Mouse (Mus musculus) left cerebral cortex, postnatal 10 days (tissue): ENCODE data around the gene Cntnap4. TPM values are rescaled to one million over a fixed set of nuclear protein-coding genes. Genes with fewer than 3 reads are reported as not detected.
"Not testable (repeated sequence)": the region's sequence is repeated elsewhere in the genome, so short reads cannot be mapped to it uniquely, and the experiment has no call there.

ENCODE experiments used
- DNase-seq, 2 experiments: peaks; one replicate each; pipeline ENCODE4 v3.0.0; 2021 to 2022; ENCODE audit warnings: low spot score in 2 of 2, mixed read lengths in 1 of 2; ENCODE audit errors: extremely low spot score in 1 of 2
- intact Hi-C: fragments of 180-260 bp; cut with DNase I; formaldehyde crosslinking; loops from one replicate; pipeline ENCODE4 v1.15.1; 2025
- total RNA-seq, 2 experiments: library from RNA; stranded (reverse); gene quantifications; 2 replicates each; pipeline ENCODE4 v1.2.3; 2021

The Cntnap4 gene
- total RNA-seq, 2 experiments from 2014 or later = 26.7 to 27.6 TPM

GRCm38 (mm10) chr8:112698141-112698540, 128.3 kb downstream of the Cntnap4 start:
- DNase-seq = no peak
- intact Hi-C loops = no loop called here

- intact Hi-C loops = no loop called here
- peak in 1 of 2 experiments; percentile 9 for DNase-seq
These were observed 147.1 kb downstream of the Cntnap4 start for GRCm38 (mm10) chr8:112716982-112717381.

GRCm38 (mm10) chr8:112724918-112725317, 155.1 kb downstream of the Cntnap4 start:
- DNase-seq = no peak
- intact Hi-C loops = no loop called here

- DNase-seq = no peak
- intact Hi-C loops = no loop called here
These were observed 161.0 kb downstream of the Cntnap4 start for GRCm38 (mm10) chr8:112730583-112731432.

- intact Hi-C loops = no loop called here
- peak in 1 of 2 experiments; percentile 42 for DNase-seq
These were observed 165.7 kb downstream of the Cntnap4 start for GRCm38 (mm10) chr8:112735575-112735974.

GRCm38 (mm10) chr8:112743331-112743730, 173.5 kb downstream of the Cntnap4 start:
- intact Hi-C loops = no loop called here
- DNase-seq = no peak

GRCm38 (mm10) chr8:112747296-112747695, 177.5 kb downstream of the Cntnap4 start:
- intact Hi-C loops = no loop called here
- no peak for DNase-seq

- no peak for DNase-seq
- intact Hi-C loops = no loop called here
These were observed 185.3 kb downstream of the Cntnap4 start for GRCm38 (mm10) chr8:112755171-112755570.

GRCm38 (mm10) chr8:112803058-112803457, 233.2 kb downstream of the Cntnap4 start:
- intact Hi-C loops = no loop called here
- DNase-seq = no peak

GRCm38 (mm10) chr8:112809382-112809781, 239.5 kb downstream of the Cntnap4 start:
- peak in 1 of 2 experiments; percentile 25 for DNase-seq
- intact Hi-C loops = no loop called here

- DNase-seq = no peak
- intact Hi-C loops = no loop called here
These were observed 271.2 kb downstream of the Cntnap4 start for GRCm38 (mm10) chr8:112841057-112841456.

GRCm38 (mm10) chr8:112849541-112849940, 279.7 kb downstream of the Cntnap4 start:
- DNase-seq, intact Hi-C loops: not testable (repeated sequence)

GRCm38 (mm10) chr8:112906458-112907112, 336.7 kb downstream of the Cntnap4 start:
- intact Hi-C loops = loop anchor here (10.0 kb wide), 1 partner anchor 332 kb away; the partner anchor contains the start of gene Cntnap4
- DNase-seq = peak; percentile 67 to 84

GRCm38 (mm10) chr8:112909527-112909926, 339.7 kb downstream of the Cntnap4 start:
- peak in 1 of 2 experiments; percentile 35 for DNase-seq
- intact Hi-C loops = loop anchor here (10.0 kb wide), 1 partner anchor 335 kb away; the partner anchor contains the start of gene Cntnap4

- DNase-seq = no peak
- intact Hi-C loops = no loop called here
These were observed 341.6 kb downstream of the Cntnap4 start for GRCm38 (mm10) chr8:112911422-112911821.

- no peak for DNase-seq
- intact Hi-C loops = no loop called here
These were observed 352.3 kb downstream of the Cntnap4 start for GRCm38 (mm10) chr8:112922151-112922550.

GRCm38 (mm10) chr8:112922789-112923188, 352.9 kb downstream of the Cntnap4 start:
- intact Hi-C loops = no loop called here

More at GRCm38 (mm10) chr8:112922789-112923188, 352.9 kb downstream of the Cntnap4 start:
- no peak for DNase-seq
